Mouse (Mus musculus) liver, embryonic 16.5 days (tissue): ENCODE results near the gene Snupn. TPM values are rescaled to one million over a fixed set of nuclear protein-coding genes. Genes with fewer than 3 reads are reported as not detected.

Experiments
- ATAC-seq: fragments of 200-750 bp; cut with Nextera tagmentation; 2 replicates; pipeline ENCODE4 v1.8.0; 2017; ENCODE audit warnings: low read depth, mild to moderate bottlenecking, moderate number of reproducible peaks, moderate library complexity
- H3K27ac ChIP-seq: fragments of 300-500 bp; sonication (generic); 2 replicates; pipeline ENCODE4 v1.5.1; 2014; ENCODE audit warnings: mild to moderate bottlenecking, low read length
- H3K27me3 ChIP-seq: fragments of 300-500 bp; sonication (generic); 2 replicates; pipeline ENCODE4 v1.6.1; 2014; ENCODE audit warnings: low read depth, low read length, mixed read lengths; ENCODE audit not compliant: control insufficient read depth, insufficient read depth
- H3K36me3 ChIP-seq: fragments of 300-500 bp; sonication (generic); 2 replicates; pipeline ENCODE4 v1.6.1; 2014; ENCODE audit warnings: mild to moderate bottlenecking; ENCODE audit not compliant: control insufficient read depth, insufficient read depth
- H3K4me1 ChIP-seq: fragments of 300-500 bp; sonication (generic); 2 replicates; pipeline ENCODE4 v1.6.1; 2014; ENCODE audit warnings: low read depth, low read length, mixed read lengths; ENCODE audit not compliant: control insufficient read depth
- H3K4me2 ChIP-seq: fragments of 300-500 bp; sonication (generic); 2 replicates; pipeline ENCODE4 v1.6.1; 2014; ENCODE audit warnings: low read depth, low read length, mixed read lengths
- H3K4me3 ChIP-seq: fragments of 300-500 bp; sonication (generic); 2 replicates; pipeline ENCODE4 v1.5.1; 2014; ENCODE audit warnings: low read depth, mild to moderate bottlenecking, low read length
- H3K9ac ChIP-seq: fragments of 300-500 bp; sonication (generic); 2 replicates; pipeline ENCODE4 v1.6.1; 2014; ENCODE audit warnings: low read depth, low read length
- H3K9me3 ChIP-seq: fragments of 300-500 bp; sonication (generic); replicated peaks from 2 replicates; pipeline ENCODE4 v1.6.1; 2016; ENCODE audit warnings: low read length; ENCODE audit not compliant: control insufficient read depth
- WGBS: fragments of 180-500 bp; shearing (Covaris S2); extraction: QIAGEN DNeasy Blood & Tissue Kit; methylation state at CpG from one replicate; pipeline ENCODE4 v1.1.7; 2014; ENCODE audit not compliant: insufficient replicate concordance; 5-methylcytosine and 5-hydroxymethylcytosine counted together
- polyA plus RNA-seq: library from polyadenylated mRNA; unstranded; fragments of >200 nt; fragmentation: Nextera tagmentation; extraction: Ambion mirVana; gene quantifications from 2 replicates; pipeline ENCODE4 v1.2.1, GENCODE M21; 2015

Gene Snupn
- polyA plus RNA-seq, 1 experiment from 2014 or later, result 7.1 TPM

DNA sequence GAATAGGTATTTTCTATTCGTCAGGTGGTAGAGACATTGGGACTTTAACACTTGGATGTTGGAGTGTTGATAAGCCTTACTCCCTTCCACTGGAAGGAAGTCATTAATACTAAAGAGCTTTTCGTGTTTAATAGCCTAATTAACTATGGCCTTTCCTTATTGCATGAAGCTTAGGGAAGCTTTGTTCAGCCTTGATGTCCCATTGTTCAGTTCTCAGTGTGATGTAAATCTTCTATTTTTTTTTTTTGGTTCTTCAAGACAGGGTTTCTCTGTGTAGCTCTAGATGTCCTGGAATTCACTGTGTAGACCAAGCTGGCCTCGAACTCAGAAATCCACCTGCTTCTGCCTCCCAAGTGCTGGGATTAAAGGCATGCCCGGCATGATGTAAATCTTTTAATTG lies 62.2 kb downstream of the Snupn start:
- Histone ChIP-seq H3K27me3 (no peaks in the 10 kb centered on the region), H3K4me1 (no peaks in the 10 kb centered on the region), H3K27ac (no peak overlapping the region), H3K4me3 (no peak overlapping the region), H3K4me2 (no peak overlapping the region), H3K9ac (no peak overlapping the region), H3K9me3 (no peaks in the 10 kb centered on the region), H3K36me3 (peaks cover 3% of the 10 kb centered on the region; the same call in 1 of the 2 replicates)
- 62% methylated on average over 4 of the region's 4 CpGs for whole genome bisulfite sequencing
- no peak for ATAC-seq

DNA sequence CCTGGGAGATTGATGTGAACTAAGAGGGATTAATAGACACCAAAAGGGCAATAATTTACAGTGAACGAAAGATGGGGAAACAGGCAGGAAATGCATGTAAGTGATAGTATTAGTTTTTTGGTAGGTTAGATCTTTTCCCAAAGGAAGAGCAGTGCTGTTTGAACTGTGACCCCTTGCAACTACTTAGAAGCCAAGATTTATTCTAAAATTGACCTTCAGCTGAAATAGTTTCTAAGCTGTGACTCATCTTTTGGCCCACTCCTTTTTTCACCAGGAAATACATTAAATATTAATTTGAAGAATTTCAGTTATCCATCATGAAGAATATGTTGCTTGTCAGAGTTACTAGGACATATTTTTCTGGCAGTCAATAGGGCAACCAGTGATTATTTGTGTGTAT lies 63.1 kb downstream of the Snupn start:
- Histone ChIP-seq H3K27me3 (no peaks in the 10 kb centered on the region), H3K4me3 (no peak overlapping the region), H3K9me3 (no peaks in the 10 kb centered on the region), H3K4me1 (no peaks in the 10 kb centered on the region), H3K9ac (no peak overlapping the region), H3K4me2 (no peak overlapping the region), H3K27ac (no peak overlapping the region), H3K36me3 (peaks cover 3% of the 10 kb centered on the region; the same call in 1 of the 2 replicates)
- 72% methylated on average over 1 of the region's 1 CpGs for WGBS
- ATAC-seq, result no peak

DNA sequence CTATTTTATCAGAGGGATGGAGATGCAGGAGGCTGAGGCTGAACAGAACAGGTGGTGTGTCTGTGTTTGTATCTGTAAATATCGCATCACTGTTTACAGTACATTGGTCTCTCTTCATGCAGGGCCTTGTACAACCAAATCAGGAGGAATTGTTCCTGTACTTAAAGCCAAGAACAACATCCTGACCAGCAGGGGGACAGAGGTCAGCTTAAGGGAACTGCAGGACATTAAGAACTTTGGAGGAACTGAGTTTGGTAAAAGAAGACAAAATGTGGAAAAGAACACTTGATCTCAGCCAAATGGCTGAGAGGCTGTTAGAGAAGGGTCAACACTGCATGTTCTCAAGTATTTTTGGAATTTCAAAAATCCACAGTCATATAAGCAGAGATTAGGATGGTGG lies 64.1 kb downstream of the Snupn start:
- no peak overlapping the region for H3K9ac ChIP-seq
- H3K27ac ChIP-seq, result no peak overlapping the region
- no peaks in the 10 kb centered on the region for H3K4me1 ChIP-seq
- H3K4me3 ChIP-seq, result no peak overlapping the region
- H3K27me3 ChIP-seq, result no peaks in the 10 kb centered on the region
- no peaks in the 10 kb centered on the region for H3K9me3 ChIP-seq
- 78% methylated on average over 1 of the region's 1 CpGs for WGBS
- no peak overlapping the region for H3K4me2 ChIP-seq
- H3K36me3 ChIP-seq, result peaks cover 3% of the 10 kb centered on the region; the same call in 1 of the 2 replicates
- ATAC-seq, result no peak

DNA sequence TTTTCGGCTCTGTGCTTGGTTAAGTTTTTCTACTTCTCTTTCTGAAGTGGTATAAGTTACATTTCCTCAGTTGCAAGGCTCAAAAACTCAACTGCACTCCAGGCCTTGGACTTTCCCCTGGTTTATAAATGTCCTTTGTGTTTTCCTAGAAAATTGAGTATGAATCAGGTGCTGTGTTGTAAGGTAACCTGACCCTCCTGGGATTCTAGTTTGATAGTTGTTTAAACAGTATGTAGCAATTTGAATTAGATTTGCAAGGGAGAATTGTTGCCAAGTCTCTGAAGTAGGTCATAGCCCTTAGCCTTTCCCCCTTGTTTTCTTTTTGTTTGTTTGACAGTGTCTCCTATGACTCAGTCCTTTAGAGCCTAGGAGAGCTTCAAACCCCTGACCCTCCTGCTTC lies 67.0 kb downstream of the Snupn start:
- Histone ChIP-seq H3K4me2 (no peak overlapping the region), H3K4me3 (no peak overlapping the region), H3K9ac (no peak overlapping the region), H3K27ac (no peak overlapping the region), H3K4me1 (no peaks in the 10 kb centered on the region), H3K27me3 (no peaks in the 10 kb centered on the region), H3K9me3 (no peaks in the 10 kb centered on the region), H3K36me3 (peaks cover 3% of the 10 kb centered on the region; the same call in 1 of the 2 replicates)
- 77% methylated on average over 1 of the region's 1 CpGs for WGBS
- ATAC-seq, result peak; percentile 43; the same call in 1 of the 2 replicates

DNA sequence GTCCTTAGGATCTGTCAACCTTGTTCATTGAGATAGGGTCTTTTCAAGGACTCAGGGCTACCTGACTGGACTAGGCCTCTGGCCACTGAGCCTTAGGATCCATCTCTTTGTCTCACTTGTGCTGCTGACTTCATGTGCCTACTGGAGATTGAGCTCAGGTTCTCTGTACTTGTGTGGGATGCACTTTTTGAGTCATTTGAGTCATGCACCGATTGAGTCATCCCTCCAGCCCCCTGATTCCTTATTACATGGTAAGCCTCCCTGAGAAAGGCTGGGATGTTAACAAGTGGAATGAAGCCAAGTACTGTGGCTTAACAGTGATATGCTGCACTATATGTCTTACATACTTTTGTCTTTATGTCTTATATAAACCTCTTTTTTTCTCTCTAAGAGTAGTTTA lies 81.1 kb downstream of the Snupn start:
- no peak for ATAC-seq
- no peaks in the 10 kb centered on the region for H3K27me3 ChIP-seq
- WGBS, result 90% methylated on average over 1 of the region's 1 CpGs
- H3K9me3 ChIP-seq, result no peaks in the 10 kb centered on the region
- no peaks in the 10 kb centered on the region for H3K4me1 ChIP-seq
- no peak overlapping the region for H3K9ac ChIP-seq
- peaks cover 5% of the 10 kb centered on the region for H3K36me3 ChIP-seq
- no peak overlapping the region for H3K4me3 ChIP-seq
- H3K4me2 ChIP-seq, result no peak overlapping the region
- no peak overlapping the region for H3K27ac ChIP-seq

Other genes with a start within 250 kb of the Snupn start
- 0.20 and 0.50 TPM in 2 replicates for gene Lingo1, start 154.4 kb upstream of the Snupn start, polyA plus RNA-seq
- not detected in 2 replicates for gene Odf3l1, start 86.2 kb upstream of the Snupn start, polyA plus RNA-seq
- 0.57 and 0.87 TPM in 2 replicates for gene Cspg4, start 85.8 kb upstream of the Snupn start, polyA plus RNA-seq
- 1.8 and 1.9 TPM in 2 replicates for gene Snx33, start 22.5 kb upstream of the Snupn start, polyA plus RNA-seq
- gene Imp3, start 13.4 kb upstream of the Snupn start, polyA plus RNA-seq, result 38.1 and 42.0 TPM in 2 replicates
- 2.7 and 3.1 TPM in 2 replicates for gene Ptpn9, start 44.0 kb downstream of the Snupn start, polyA plus RNA-seq
- gene Sin3a, start 121.2 kb downstream of the Snupn start, polyA plus RNA-seq, result 13.4 and 14.5 TPM in 2 replicates
- gene Man2c1, start 179.8 kb downstream of the Snupn start, polyA plus RNA-seq, result 18.6 and 21.2 TPM in 2 replicates
- gene Neil1, start 197.4 kb downstream of the Snupn start, polyA plus RNA-seq, result 1.9 and 2.3 TPM in 2 replicates
- 43.8 and 50.3 TPM in 2 replicates for gene Commd4, start 207.5 kb downstream of the Snupn start, polyA plus RNA-seq